Mouse (Mus musculus) telencephalon, adult 2 months (tissue): ENCODE data around the gene Tnks2.
A peak's percentile ranks its signal among the peaks of the same experiment; 100 is the strongest.
"Not testable (repeated sequence)": the region's sequence is repeated elsewhere in the genome, so short reads cannot be mapped to it uniquely, and the experiment has no call there.

Source experiments
- DNase-seq: peaks from one replicate; pipeline ENCODE4 v3.0.0-alpha.2; 2011; ENCODE audit warnings: low read depth, low spot score

Tnks2 gene

GRCm38 (mm10) chr19:36833788-36834531 is at the start of gene Tnks2:
TSS of gene Tnks2 (plus strand) at chr19:36834232.
- peak; percentile 86 for DNase-seq

GRCm38 (mm10) chr19:36789873-36790733 is 43.9 kb upstream of the Tnks2 start:
- no peak for DNase-seq

- no peak for DNase-seq
These were observed 41.4 kb upstream of the Tnks2 start for GRCm38 (mm10) chr19:36792589-36792988.

- no peak for DNase-seq
These were observed 40.6 kb upstream of the Tnks2 start for GRCm38 (mm10) chr19:36793450-36793849.

GRCm38 (mm10) chr19:36794008-36794407 is 40.0 kb upstream of the Tnks2 start:
- DNase-seq = no peak

- no peak for DNase-seq
These were observed 38.8 kb upstream of the Tnks2 start for GRCm38 (mm10) chr19:36795277-36795676.

GRCm38 (mm10) chr19:36796931-36797330 is 37.1 kb upstream of the Tnks2 start:
- no peak for DNase-seq

GRCm38 (mm10) chr19:36800288-36800687 is 33.7 kb upstream of the Tnks2 start:
- DNase-seq = no peak

- no peak for DNase-seq
These were observed 32.0 kb upstream of the Tnks2 start for GRCm38 (mm10) chr19:36801856-36802641.

GRCm38 (mm10) chr19:36803403-36803802 is 30.6 kb upstream of the Tnks2 start:
- DNase-seq = no peak

GRCm38 (mm10) chr19:36806842-36807241 is 27.2 kb upstream of the Tnks2 start:
- no peak for DNase-seq

- DNase-seq = no peak
These were observed 25.5 kb upstream of the Tnks2 start for GRCm38 (mm10) chr19:36808426-36809105.

- peak; percentile 67 for DNase-seq
These were observed 24.4 kb upstream of the Tnks2 start for GRCm38 (mm10) chr19:36809476-36810168.

- no peak for DNase-seq
These were observed 22.0 kb upstream of the Tnks2 start for GRCm38 (mm10) chr19:36812011-36812410.

- peak; percentile 60 for DNase-seq
These were observed 18.4 kb upstream of the Tnks2 start for GRCm38 (mm10) chr19:36815396-36816271.

- DNase-seq = no peak
These were observed 15.7 kb upstream of the Tnks2 start for GRCm38 (mm10) chr19:36818141-36818885.

- DNase-seq = no peak
These were observed 14.8 kb upstream of the Tnks2 start for GRCm38 (mm10) chr19:36819199-36819598.

- no peak for DNase-seq
These were observed 13.6 kb upstream of the Tnks2 start for GRCm38 (mm10) chr19:36820469-36820868.

- DNase-seq = not testable (repeated sequence)
These were observed 12.7 kb upstream of the Tnks2 start for GRCm38 (mm10) chr19:36821301-36821700.
